Mouse (Mus musculus) forebrain, embryonic 15.5 days (tissue): ENCODE measurements around the gene Mrps35. TPM values are rescaled to one million over a fixed set of nuclear protein-coding genes. Genes with fewer than 3 reads are reported as not detected.

Source experiments
- ATAC-seq: fragments of 200-750 bp; cut with Nextera tagmentation; replicated peaks from 2 replicates; pipeline ENCODE4 v1.8.0; 2017; ENCODE audit warnings: mild to moderate bottlenecking, moderate TSS enrichment, moderate library complexity
- H3K27ac ChIP-seq: fragments of 300-500 bp; sonication (generic); replicated peaks from 2 replicates; pipeline ENCODE4 v1.5.1; 2015; ENCODE audit warnings: mild to moderate bottlenecking, inconsistent platforms
- H3K27me3 ChIP-seq: fragments of 300-500 bp; sonication (generic); 2 replicates; pipeline ENCODE4 v1.6.1; 2015; ENCODE audit warnings: inconsistent platforms
- H3K36me3 ChIP-seq: fragments of 300-500 bp; sonication (generic); 2 replicates; pipeline ENCODE4 v1.6.1; 2015; ENCODE audit warnings: mild to moderate bottlenecking, inconsistent platforms
- H3K4me1 ChIP-seq: fragments of 300-500 bp; sonication (generic); 2 replicates; pipeline ENCODE4 v1.6.1; 2015; ENCODE audit warnings: inconsistent platforms
- H3K4me2 ChIP-seq: fragments of 300-500 bp; sonication (generic); replicated peaks from 2 replicates; pipeline ENCODE4 v1.6.1; 2015; ENCODE audit warnings: mild to moderate bottlenecking, inconsistent platforms
- H3K4me3 ChIP-seq: fragments of 300-500 bp; sonication (generic); 2 replicates; pipeline ENCODE4 v1.5.1; 2015; ENCODE audit warnings: mild to moderate bottlenecking, inconsistent platforms
- H3K9ac ChIP-seq: fragments of 300-500 bp; sonication (generic); replicated peaks from 2 replicates; pipeline ENCODE4 v1.6.1; 2015; ENCODE audit warnings: mild to moderate bottlenecking, inconsistent platforms
- H3K9me3 ChIP-seq: fragments of 300-500 bp; sonication (generic); 2 replicates; pipeline ENCODE4 v1.6.1; 2016; ENCODE audit warnings: inconsistent platforms
- WGBS: fragments of 180-500 bp; shearing (Covaris S2); methylation state at CpG from one replicate; pipeline ENCODE4 v1.1.7; 2015; ENCODE audit warnings: mixed read lengths; 5-methylcytosine and 5-hydroxymethylcytosine counted together
- polyA plus RNA-seq: library from polyadenylated mRNA; unstranded; fragments of >200 nt; fragmentation: Nextera tagmentation; extraction: Ambion mirVana; gene quantifications from 2 replicates; pipeline ENCODE4 v1.2.1, GENCODE M21; 2015

The Mrps35 gene
- polyA plus RNA-seq, 1 experiment from 2014 or later: 88.5 TPM

DNA sequence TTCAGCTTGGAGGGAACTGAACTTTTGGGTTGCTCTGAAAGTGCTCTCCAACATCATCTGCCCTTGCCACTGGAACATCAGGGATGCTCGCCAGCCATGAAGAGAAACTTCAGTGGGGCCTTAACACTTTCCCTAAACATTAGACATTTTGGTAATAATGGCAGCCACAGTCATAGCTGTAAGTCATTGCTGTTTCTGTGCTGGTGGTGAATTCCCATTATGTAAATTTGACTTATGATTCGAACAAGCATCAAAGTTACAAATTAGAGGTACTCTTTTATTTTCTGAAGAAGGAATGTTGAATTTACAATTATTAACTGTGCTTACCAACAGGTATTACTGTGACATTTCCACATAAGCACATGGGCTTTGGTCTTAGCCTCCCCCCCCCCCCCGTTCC lies 75.6 kb downstream of the Mrps35 start:
- H3K9ac ChIP-seq: no peak overlapping the region
- H3K27ac ChIP-seq: no peak overlapping the region
- no peaks in the 10 kb centered on the region for H3K9me3 ChIP-seq
- H3K4me2 ChIP-seq: no peak overlapping the region
- no peaks in the 10 kb centered on the region for H3K36me3 ChIP-seq
- no peak overlapping the region for H3K4me3 ChIP-seq
- no peak for ATAC-seq
- H3K27me3 ChIP-seq: no peaks in the 10 kb centered on the region
- WGBS: 95% methylated on average over 3 of the region's 3 CpGs
- no peaks in the 10 kb centered on the region for H3K4me1 ChIP-seq

DNA sequence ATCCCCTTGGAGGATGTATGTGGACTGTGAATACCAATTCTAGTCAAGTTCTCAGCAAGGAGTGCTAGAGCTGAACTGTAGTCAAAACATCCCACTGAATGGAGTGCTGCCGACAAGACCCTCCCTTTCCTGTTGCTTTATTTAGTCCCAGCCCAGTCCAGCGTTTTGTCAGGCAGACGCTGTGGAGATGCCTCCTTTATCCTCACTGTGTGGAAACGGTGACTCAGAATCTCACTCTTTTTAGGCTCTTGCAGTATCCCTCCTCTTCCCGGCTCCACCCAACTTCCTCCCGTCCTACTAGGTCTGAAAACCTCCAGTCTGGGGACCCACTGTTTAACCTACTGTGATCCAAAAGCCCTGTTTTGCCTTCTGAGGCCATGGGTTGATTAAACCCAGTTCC lies 78.8 kb downstream of the Mrps35 start:
- WGBS: 55% methylated on average over 6 of the region's 6 CpGs
- Histone ChIP-seq H3K27ac (no peak overlapping the region), H3K27me3 (no peaks in the 10 kb centered on the region), H3K4me3 (no peak overlapping the region), H3K4me1 (no peaks in the 10 kb centered on the region), H3K4me2 (no peak overlapping the region), H3K36me3 (no peaks in the 10 kb centered on the region), H3K9me3 (no peaks in the 10 kb centered on the region), H3K9ac (no peak overlapping the region)
- no peak for ATAC-seq

Other genes with a start within 250 kb of the Mrps35 start
- 2.6 and 2.7 TPM in 2 replicates for gene Arntl2, start 246.7 kb upstream of the Mrps35 start, polyA plus RNA-seq
- not detected in 2 replicates for gene Smco2, start 192.7 kb upstream of the Mrps35 start, polyA plus RNA-seq
- 14.2 and 19.4 TPM in 2 replicates for gene Ppfibp1, start 154.3 kb upstream of the Mrps35 start, polyA plus RNA-seq
- gene 1700034J05Rik, start 88.3 kb upstream of the Mrps35 start, polyA plus RNA-seq: not detected in 2 replicates
- 0.66 and 0.75 TPM in 2 replicates for gene Rep15, start 10.2 kb upstream of the Mrps35 start, polyA plus RNA-seq
- gene Mansc4, start 44.3 kb downstream of the Mrps35 start, polyA plus RNA-seq: 0.72 and 1.7 TPM in 2 replicates
- 6.0 and 6.4 TPM in 2 replicates for gene Klhl42, start 48.6 kb downstream of the Mrps35 start, polyA plus RNA-seq
- gene Pthlh, start 221.4 kb downstream of the Mrps35 start, polyA plus RNA-seq: 0.89 and 1.2 TPM in 2 replicates